Mouse (Mus musculus) heart, embryonic 14.5 days (tissue): ENCODE data around the gene Vcpkmt. TPM values are rescaled to one million over a fixed set of nuclear protein-coding genes. Genes with fewer than 3 reads are reported as not detected.
A peak's percentile ranks its signal among the peaks of the same experiment; 100 is the strongest.

Source experiments
- ATAC-seq: fragments of 200-750 bp; cut with Nextera tagmentation; 2 replicates; pipeline ENCODE4 v1.8.0; 2017; ENCODE audit warnings: low read depth, moderate TSS enrichment; ENCODE audit not compliant: insufficient number of reproducible peaks, insufficient read depth, low FRiP score
- H3K27ac ChIP-seq, 2 experiments: fragments of 200-500 bp in 1 of 2; fragments of 300-500 bp in 1 of 2; sonication (generic) in 1 of 2; replicated peaks in 1 of 2; 2 replicates each; pipeline ENCODE4 v1.5.1; 2012 to 2014; ENCODE audit warnings: low read depth in 2 of 2, low read length in 2 of 2, control low read depth in 1 of 2, mild to moderate bottlenecking in 1 of 2, mixed read lengths in 1 of 2; ENCODE audit not compliant: control insufficient read depth in 1 of 2, insufficient read depth in 1 of 2
- H3K27me3 ChIP-seq: fragments of 300-500 bp; sonication (generic); 2 replicates; pipeline ENCODE4 v1.6.1; 2014; ENCODE audit warnings: mild to moderate bottlenecking, low read length, control low read depth; ENCODE audit not compliant: control insufficient read depth, insufficient read depth
- H3K36me3 ChIP-seq: fragments of 300-500 bp; sonication (generic); 2 replicates; pipeline ENCODE4 v1.6.1; 2014; ENCODE audit warnings: mild to moderate bottlenecking, control low read depth, low read length, mixed read lengths; ENCODE audit not compliant: control insufficient read depth, insufficient read depth
- H3K4me1 ChIP-seq, 2 experiments: fragments of 200-500 bp in 1 of 2; fragments of 300-500 bp in 1 of 2; sonication (generic) in 1 of 2; 2 replicates each; pipeline ENCODE4 v1.6.1; 2012 to 2014; ENCODE audit warnings: low read length in 2 of 2, control low read depth in 1 of 2, mixed read lengths in 1 of 2; ENCODE audit not compliant: control insufficient read depth in 2 of 2, insufficient read depth in 2 of 2
- H3K4me2 ChIP-seq: fragments of 300-500 bp; sonication (generic); 2 replicates; pipeline ENCODE4 v1.6.1; 2014; ENCODE audit warnings: mild to moderate bottlenecking, low read length
- H3K4me3 ChIP-seq, 2 experiments: fragments of 200-500 bp in 1 of 2; fragments of 300-500 bp in 1 of 2; sonication (generic) in 1 of 2; 2 replicates each; pipeline ENCODE4 v1.5.1; 2012 to 2014; ENCODE audit warnings: low read length in 2 of 2, mild to moderate bottlenecking in 2 of 2, control low read depth in 1 of 2, low read depth in 1 of 2, moderate library complexity in 1 of 2; ENCODE audit not compliant: control insufficient read depth in 1 of 2, insufficient read depth in 1 of 2
- H3K9ac ChIP-seq: fragments of 300-500 bp; sonication (generic); 2 replicates; pipeline ENCODE4 v1.6.1; 2014; ENCODE audit warnings: mild to moderate bottlenecking, low read length
- H3K9me3 ChIP-seq: fragments of 300-500 bp; sonication (generic); 2 replicates; pipeline ENCODE4 v1.6.1; 2016; ENCODE audit warnings: low read length, control low read depth; ENCODE audit not compliant: control insufficient read depth
- WGBS: fragments of 180-500 bp; shearing (Covaris S2); extraction: QIAGEN DNeasy Blood & Tissue Kit; methylation state at CpG from one replicate; pipeline ENCODE4 v1.1.7; 2014; 5-methylcytosine and 5-hydroxymethylcytosine counted together
- polyA plus RNA-seq: library from polyadenylated mRNA; unstranded; fragments of >200 nt; fragmentation: Nextera tagmentation; extraction: Ambion mirVana; gene quantifications from 2 replicates; pipeline ENCODE4 v1.2.1, GENCODE M21; 2014

The Vcpkmt gene
- polyA plus RNA-seq, 1 experiment from 2014 or later: 14.2 TPM

GRCm38 (mm10) chr12:69537675-69538361, 45.0 kb downstream of the Vcpkmt start:
- WGBS: 1% methylated on average over 19 of the region's 19 CpGs
- Histone ChIP-seq H3K36me3 (no peaks in the 10 kb centered on the region), H3K27ac (peak overlapping the region; percentile 90 to 94), H3K4me3 (peak overlapping the region; percentile 25 to 26), H3K4me2 (peak overlapping the region; percentile 67), H3K9ac (peak overlapping the region; percentile 67), H3K27me3 (no peaks in the 10 kb centered on the region), H3K9me3 (no peaks in the 10 kb centered on the region), H3K4me1 (peaks cover 23 to 26% of the 10 kb centered on the region in 2 experiments)
- peak; percentile 67 for ATAC-seq

DNA sequence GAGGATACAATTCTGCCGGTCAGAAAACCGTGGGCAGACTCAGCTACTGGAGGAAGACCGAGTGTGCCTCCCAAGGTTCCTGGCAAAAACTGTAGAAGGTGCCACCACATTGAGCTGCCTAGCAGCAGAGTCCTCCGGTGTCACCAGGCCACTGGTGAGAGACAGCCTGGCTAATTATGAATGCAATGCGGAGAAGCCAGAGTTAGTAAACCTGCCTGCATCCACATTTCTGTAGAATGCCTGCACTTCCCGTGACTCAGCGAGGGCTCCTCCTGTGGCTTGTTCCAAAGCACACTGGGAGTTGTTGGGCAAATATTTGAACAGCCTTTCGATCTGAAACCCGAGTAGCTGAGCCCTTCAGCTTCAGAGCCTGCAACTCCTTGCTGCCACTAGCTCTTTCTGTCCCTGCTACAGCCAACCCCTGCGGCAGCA, 45.6 kb downstream of the Vcpkmt start:
- no peaks in the 10 kb centered on the region for H3K9me3 ChIP-seq
- peak overlapping the region; percentile 67 for H3K4me2 ChIP-seq
- 15% methylated on average over 10 of the region's 10 CpGs for WGBS
- H3K27me3 ChIP-seq: no peaks in the 10 kb centered on the region
- peak overlapping the region; percentile 67 for H3K9ac ChIP-seq
- H3K4me3 ChIP-seq: peak overlapping the region; percentile 25 to 26; a peak in 3 of 4 replicates
- ATAC-seq: no peak
- H3K27ac ChIP-seq: peak overlapping the region; percentile 90 to 94
- no peaks in the 10 kb centered on the region for H3K36me3 ChIP-seq
- H3K4me1 ChIP-seq: peaks cover 26 to 27% of the 10 kb centered on the region in 2 experiments

DNA sequence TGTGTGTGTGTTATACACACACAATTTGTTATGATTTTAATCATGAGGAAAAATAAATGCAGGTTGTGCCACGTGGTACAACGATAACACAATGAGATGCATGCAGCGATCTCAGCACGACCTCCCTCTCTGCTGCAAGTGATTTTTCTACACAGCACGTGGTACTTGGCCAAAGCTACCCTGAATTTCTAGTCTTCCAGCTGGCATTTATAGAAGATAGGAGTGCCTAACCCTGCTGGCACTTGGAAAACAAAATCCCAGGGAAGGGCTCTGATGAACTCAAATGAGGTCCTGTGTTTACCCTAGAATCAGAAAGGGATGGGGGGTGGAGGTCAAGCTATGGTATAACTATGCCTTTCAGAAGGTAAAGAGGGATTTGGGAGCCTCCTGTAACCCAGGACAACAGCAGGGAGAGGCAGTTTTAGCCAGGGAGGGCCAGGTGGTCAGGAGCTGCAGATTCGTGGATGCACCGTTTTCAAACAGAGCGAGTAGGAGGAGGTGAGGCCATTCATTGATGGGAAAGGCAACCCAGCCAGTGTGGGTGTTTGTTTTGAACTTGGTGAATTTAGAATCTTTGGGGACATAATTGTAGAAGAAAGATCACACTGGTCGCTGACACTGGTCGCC, 46.1 kb downstream of the Vcpkmt start:
- Histone ChIP-seq H3K27me3 (no peaks in the 10 kb centered on the region), H3K4me1 (peaks cover 28 to 32% of the 10 kb centered on the region in 2 experiments), H3K36me3 (no peaks in the 10 kb centered on the region), H3K4me3 (no peak overlapping the region), H3K4me2 (peak overlapping the region; percentile 67), H3K9me3 (no peaks in the 10 kb centered on the region), H3K9ac (peak overlapping the region; percentile 67; the same call in 1 of the 2 replicates), H3K27ac (peak overlapping the region; percentile 90 to 94)
- no peak for ATAC-seq
- 74% methylated on average over 10 of the region's 10 CpGs for WGBS

DNA sequence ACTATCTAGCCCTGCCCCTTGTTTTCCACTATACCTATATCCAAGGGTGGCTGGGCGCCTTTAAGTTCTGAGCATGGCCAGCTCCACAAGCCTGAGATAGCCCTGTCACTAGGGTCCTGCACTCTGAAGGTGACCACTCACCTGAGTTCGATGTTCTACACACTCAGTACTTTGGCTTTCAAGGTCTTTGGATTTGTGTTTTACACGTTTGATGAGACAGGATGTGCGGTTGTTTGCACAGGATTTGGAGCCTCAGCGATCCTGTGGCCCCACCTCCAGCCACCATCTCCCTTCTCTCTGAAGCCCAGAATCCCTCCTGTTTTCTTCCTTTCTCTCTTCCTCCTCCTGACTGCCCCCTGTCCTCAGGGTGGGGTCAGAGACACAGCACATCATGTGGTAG, 49.6 kb downstream of the Vcpkmt start:
- WGBS: 77% methylated on average over 5 of the region's 5 CpGs
- H3K27ac ChIP-seq: no peak overlapping the region
- H3K4me3 ChIP-seq: no peak overlapping the region
- no peak overlapping the region for H3K9ac ChIP-seq
- no peaks in the 10 kb centered on the region for H3K9me3 ChIP-seq
- no peak for ATAC-seq
- no peaks in the 10 kb centered on the region for H3K36me3 ChIP-seq
- peaks cover 20 to 24% of the 10 kb centered on the region in 2 experiments for H3K4me1 ChIP-seq
- H3K27me3 ChIP-seq: no peaks in the 10 kb centered on the region
- H3K4me2 ChIP-seq: no peak overlapping the region

GRCm38 (mm10) chr12:69532530-69532929, 50.3 kb downstream of the Vcpkmt start:
- Histone ChIP-seq H3K9me3 (no peaks in the 10 kb centered on the region), H3K4me2 (no peak overlapping the region), H3K4me3 (no peak overlapping the region), H3K36me3 (no peaks in the 10 kb centered on the region), H3K4me1 (peaks cover 14 to 19% of the 10 kb centered on the region in 2 experiments), H3K27me3 (no peaks in the 10 kb centered on the region), H3K27ac (no peak overlapping the region), H3K9ac (no peak overlapping the region)
- no peak for ATAC-seq
- 86% methylated on average over 3 of the region's 3 CpGs for WGBS

GRCm38 (mm10) chr12:69532091-69532490, 50.7 kb downstream of the Vcpkmt start:
- H3K27me3 ChIP-seq: no peaks in the 10 kb centered on the region
- H3K9ac ChIP-seq: no peak overlapping the region
- no peak for ATAC-seq
- H3K27ac ChIP-seq: no peak overlapping the region
- no peaks in the 10 kb centered on the region for H3K36me3 ChIP-seq
- WGBS: 77% methylated on average over 4 of the region's 4 CpGs
- peaks cover 10 to 15% of the 10 kb centered on the region in 2 experiments for H3K4me1 ChIP-seq
- H3K9me3 ChIP-seq: no peaks in the 10 kb centered on the region
- H3K4me3 ChIP-seq: no peak overlapping the region
- H3K4me2 ChIP-seq: no peak overlapping the region

DNA sequence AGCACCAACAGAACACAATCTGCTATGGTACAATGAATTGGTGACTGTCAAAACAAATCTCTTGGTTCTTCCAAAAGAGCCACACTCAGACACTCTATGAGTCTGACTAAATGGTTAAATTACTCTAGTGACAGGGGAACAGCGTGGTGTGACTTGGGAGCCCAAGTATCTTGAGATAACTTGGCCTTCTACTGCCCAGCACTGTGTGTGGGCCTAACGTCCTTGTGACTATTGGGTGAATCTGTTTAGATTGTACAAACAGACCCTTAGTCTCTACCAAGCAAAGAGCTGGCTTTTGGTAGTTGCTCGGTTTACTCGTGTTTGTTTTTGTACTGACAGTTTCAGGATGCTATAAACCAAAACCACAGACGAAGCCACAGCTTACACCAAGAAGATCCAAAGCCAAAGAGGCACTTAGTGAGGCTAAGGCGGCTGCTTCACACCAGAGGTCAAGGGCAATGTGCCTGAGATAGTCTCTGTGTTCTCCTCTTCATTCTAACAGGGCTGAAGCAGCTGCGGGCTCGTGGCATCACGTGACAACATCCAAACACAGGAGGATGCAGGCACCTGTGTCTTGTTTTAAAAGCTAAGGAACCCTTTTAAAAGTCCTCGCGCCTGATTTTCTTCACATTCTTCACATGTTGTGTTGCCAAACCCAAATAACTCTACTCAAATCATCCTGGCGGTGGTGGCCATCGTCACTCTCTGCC, 53.0 kb downstream of the Vcpkmt start:
- H3K4me1 ChIP-seq: peaks cover 6 to 11% of the 10 kb centered on the region in 2 experiments
- 74% methylated on average over 13 of the region's 13 CpGs for WGBS
- no peak overlapping the region for H3K4me3 ChIP-seq
- H3K9me3 ChIP-seq: no peaks in the 10 kb centered on the region
- H3K9ac ChIP-seq: no peak overlapping the region
- no peak for ATAC-seq
- no peaks in the 10 kb centered on the region for H3K27me3 ChIP-seq
- no peak overlapping the region for H3K4me2 ChIP-seq
- no peaks in the 10 kb centered on the region for H3K36me3 ChIP-seq
- H3K27ac ChIP-seq: no peak overlapping the region
